Mouse (Mus musculus) cortical plate, adult 2 months (tissue): ENCODE measurements around the gene Mmp20. TPM values are rescaled to one million over a fixed set of nuclear protein-coding genes. Genes with fewer than 3 reads are reported as not detected.

Experiments used
- H3K27ac ChIP-seq: fragments of 200-500 bp; 2 replicates; pipeline ENCODE4 v1.5.1; 2012; ENCODE audit warnings: low read length, control low read depth, inconsistent platforms; ENCODE audit not compliant: insufficient read depth
- H3K4me1 ChIP-seq: fragments of 200-500 bp; 2 replicates; pipeline ENCODE4 v1.6.1; 2011; ENCODE audit warnings: low read length; ENCODE audit not compliant: control insufficient read depth, insufficient read depth
- H3K4me3 ChIP-seq: fragments of 200-500 bp; 2 replicates; pipeline ENCODE4 v1.5.1; 2011; ENCODE audit warnings: mild to moderate bottlenecking, low read length, control low read depth; ENCODE audit not compliant: insufficient read depth
- CTCF ChIP-seq: fragments of 200-500 bp; IDR thresholded peaks from 2 replicates; pipeline ENCODE4 v1.5.1; 2011; ENCODE audit warnings: mild to moderate bottlenecking, control low read depth, low read length; ENCODE audit not compliant: insufficient read depth; ENCODE audit errors: extremely low read depth
- POLR2A ChIP-seq: fragments of 200-500 bp; IDR thresholded peaks from 2 replicates; pipeline ENCODE4 v1.6.1; 2011; ENCODE audit warnings: mild to moderate bottlenecking, low read length, control low read depth; ENCODE audit not compliant: insufficient read depth; ENCODE audit errors: extremely low read depth
- polyA plus RNA-seq: library from polyadenylated mRNA; depleted of rRNA; stranded (reverse); fragments of >200 nt; gene quantifications from 2 replicates; pipeline ENCODE4 v1.2.3, GENCODE M21; 2012

Gene Mmp20
- polyA plus RNA-seq, 1 experiment = not detected

DNA sequence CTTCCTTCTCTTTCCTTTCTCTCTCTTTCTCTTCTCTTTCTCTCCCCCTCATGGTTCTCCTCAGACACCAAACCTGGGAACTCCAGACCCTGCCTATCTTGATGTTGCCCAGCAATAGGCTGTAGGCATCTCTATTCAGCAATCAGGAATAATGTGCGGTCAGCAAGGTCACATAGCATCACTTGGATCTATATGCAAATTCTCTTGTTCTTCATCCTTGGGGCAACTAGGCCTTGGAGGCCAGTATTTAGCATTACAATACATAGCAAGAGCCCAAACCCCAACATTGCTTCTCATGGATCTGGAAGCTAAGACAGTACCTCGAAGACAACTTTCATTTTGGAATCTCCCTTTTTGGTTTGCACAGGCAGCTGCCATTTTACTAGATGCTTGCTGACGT lies 19.9 kb downstream of the Mmp20 start:
- no peaks in the 10 kb centered on the region for H3K4me1 ChIP-seq
- TF ChIP-seq CTCF (no peak), POLR2A (no peak)
- no peak overlapping the region for H3K27ac ChIP-seq
- no peak overlapping the region for H3K4me3 ChIP-seq

DNA sequence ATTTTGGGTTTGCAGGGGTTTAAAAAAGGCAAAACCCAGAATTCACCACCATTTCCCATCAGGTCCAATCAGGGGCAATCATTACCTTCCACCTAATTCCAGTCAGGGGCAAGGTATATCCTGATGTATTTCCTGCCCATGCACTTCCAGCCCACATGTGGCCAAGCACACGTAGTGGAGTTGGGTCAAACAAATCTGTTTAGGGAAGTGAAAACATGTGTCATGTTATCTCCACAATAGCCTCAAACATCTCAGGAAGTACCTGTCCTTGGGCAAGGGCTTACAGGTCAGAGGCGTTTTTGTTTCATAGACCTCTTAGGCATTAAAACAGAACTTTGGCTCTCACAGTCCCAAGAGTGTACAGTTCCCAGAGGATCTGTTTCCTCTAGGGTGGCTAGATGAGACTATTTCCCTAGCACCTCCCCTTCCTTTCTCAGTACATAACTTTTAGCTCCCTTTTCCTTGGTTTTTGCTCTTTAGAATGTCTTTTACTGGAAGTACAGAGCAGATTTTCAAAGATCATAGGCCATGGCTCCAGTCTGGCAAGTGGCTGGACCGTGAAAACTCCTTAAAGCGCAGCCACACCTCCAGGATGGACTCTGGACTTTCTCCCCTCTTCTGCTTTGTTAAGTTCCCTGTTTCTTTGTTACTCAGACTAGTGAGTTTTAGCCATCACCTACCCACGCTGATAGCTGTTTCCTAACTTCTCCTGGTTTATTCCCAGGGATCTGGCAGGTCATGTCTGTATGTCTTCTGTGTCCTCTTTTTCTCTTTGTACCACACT lies 22.6 kb downstream of the Mmp20 start:
- Histone ChIP-seq H3K27ac (no peak overlapping the region), H3K4me3 (no peak overlapping the region), H3K4me1 (no peaks in the 10 kb centered on the region)
- TF ChIP-seq CTCF (no peak), POLR2A (no peak)

DNA sequence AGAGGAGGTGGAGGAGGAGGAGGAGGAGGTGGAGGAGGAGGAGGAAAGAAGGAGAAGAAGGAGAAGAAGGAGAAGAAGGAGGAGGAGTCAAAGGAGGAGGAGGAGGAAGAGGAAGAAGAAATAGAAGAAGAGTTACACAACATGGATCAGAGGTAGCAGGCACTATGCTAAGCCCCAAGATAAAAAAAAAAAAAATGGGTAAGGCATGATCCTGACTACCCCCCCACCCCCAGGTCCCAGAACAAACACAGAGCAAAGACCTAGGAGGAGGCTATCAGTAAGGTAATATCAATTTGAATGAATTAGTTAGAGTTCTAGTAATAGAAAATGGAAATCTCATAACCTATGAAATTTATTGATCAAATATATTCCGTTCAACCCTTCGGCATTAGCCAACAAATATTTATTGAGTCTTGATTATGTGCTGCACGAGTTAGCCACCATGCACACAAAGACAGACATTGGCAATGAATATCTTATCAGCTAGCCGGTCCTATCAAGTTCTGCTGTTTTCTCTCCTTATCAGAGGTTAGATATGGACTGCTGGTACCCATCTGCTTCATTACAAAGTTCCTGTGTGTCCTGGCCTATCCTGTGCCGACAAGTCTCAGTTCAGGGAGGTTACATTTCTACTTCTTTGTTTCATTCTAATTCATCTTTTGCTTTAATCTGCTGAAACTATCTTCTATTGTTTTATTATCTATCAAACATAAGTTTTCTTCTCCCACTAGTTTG lies 24.5 kb downstream of the Mmp20 start:
- TF ChIP-seq CTCF (no peak), POLR2A (no peak)
- no peaks in the 10 kb centered on the region for H3K4me1 ChIP-seq

DNA sequence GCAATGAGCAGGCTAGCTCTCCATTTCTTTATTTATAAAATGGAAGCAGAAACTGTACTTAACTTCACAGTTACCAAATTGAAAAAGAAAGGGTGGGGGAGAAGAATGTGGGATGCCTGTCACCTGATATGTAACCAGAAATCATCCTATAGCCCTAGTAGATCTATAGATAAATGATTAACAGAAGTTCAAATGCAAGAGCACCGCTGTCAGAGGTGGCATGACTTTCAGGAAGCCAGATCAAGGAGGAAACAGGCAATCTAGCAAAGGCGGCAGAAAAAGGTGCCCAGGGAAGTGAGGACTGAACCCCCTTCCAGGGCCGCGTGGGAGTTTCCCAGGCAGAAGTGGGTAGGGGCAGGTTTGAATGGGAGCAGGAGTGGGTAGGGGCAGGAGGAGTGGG lies 29.9 kb downstream of the Mmp20 start:
- no peaks in the 10 kb centered on the region for H3K4me1 ChIP-seq
- TF ChIP-seq POLR2A (no peak), CTCF (no peak)
- H3K27ac ChIP-seq = no peak overlapping the region
- H3K4me3 ChIP-seq = no peak overlapping the region

More for the DNA sequence above, 24.5 kb downstream of the Mmp20 start:
- Histone ChIP-seq H3K4me3 (no peak overlapping the region), H3K27ac (no peak overlapping the region)

DNA sequence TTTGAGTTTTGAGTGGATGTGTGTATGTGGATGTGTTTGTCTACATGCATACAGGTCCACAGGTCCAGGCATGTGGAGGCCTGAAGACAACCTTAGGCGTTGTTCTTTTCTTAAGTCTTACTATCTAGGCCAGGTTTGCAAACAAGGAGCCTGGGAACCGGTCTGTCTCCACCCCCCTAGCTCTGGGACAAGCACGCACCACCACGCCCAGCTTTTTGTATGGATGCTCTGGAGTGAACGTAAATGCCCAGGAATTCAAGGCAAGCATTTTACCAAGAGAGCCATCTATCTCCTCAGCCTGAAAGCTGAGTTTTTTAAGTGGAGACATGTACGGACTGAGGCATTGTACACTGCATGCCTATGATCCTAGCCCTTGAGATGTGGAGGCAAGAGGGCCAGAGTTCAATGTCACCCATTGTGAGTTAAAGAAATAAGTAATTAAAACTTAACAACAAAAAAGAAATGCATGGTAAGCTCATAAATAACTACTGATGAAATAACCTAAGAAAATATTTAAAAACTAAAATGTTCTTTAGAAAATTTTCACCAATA lies 31.5 kb downstream of the Mmp20 start:
- no peak overlapping the region for H3K27ac ChIP-seq
- TF ChIP-seq CTCF (no peak), POLR2A (no peak)
- H3K4me3 ChIP-seq = no peak overlapping the region
- no peaks in the 10 kb centered on the region for H3K4me1 ChIP-seq

DNA sequence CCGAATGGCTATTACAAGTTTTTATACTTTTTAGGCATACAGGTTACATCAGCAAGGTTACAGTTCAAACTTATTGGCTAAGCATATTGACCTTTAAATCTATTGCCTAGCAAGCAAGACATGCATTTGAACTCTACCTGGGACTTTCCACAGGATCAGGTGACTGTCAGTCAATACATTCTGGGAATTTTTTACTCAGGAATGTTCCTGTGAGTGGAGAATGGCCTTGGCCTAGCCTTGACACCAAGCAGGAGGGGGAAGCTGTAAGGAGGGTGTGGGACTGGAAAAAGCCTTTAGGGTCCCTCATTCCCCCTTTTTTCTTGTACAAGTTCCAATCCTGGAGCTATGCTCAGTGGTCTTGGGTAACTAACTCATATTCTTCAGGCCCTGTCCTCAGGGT lies 33.3 kb downstream of the Mmp20 start:
- H3K27ac ChIP-seq = no peak overlapping the region
- TF ChIP-seq POLR2A = no peak
- no peak for TF ChIP-seq CTCF
- no peak overlapping the region for H3K4me3 ChIP-seq
- H3K4me1 ChIP-seq = no peaks in the 10 kb centered on the region

DNA sequence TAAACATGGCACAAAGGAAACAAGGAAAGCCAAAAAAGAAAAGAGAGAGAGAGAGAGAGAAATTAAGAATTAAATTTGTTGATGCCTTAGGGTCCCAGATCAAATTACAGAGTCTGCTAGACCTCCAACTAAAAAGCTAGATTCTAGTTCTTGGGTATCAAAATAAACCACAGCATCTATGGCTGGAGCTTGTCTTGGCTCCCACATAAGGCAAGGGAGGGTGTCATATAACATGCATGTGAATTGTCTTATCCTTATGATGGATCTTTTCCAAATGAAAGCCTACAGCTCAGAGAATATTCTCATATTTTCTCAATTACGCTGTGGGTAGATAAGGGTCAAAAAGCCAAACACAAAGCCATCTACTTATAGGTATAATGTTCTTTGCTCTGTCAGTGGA lies 41.6 kb downstream of the Mmp20 start:
- no peaks in the 10 kb centered on the region for H3K4me1 ChIP-seq
- no peak overlapping the region for H3K4me3 ChIP-seq
- TF ChIP-seq POLR2A (no peak), CTCF (no peak)
- no peak overlapping the region for H3K27ac ChIP-seq

DNA sequence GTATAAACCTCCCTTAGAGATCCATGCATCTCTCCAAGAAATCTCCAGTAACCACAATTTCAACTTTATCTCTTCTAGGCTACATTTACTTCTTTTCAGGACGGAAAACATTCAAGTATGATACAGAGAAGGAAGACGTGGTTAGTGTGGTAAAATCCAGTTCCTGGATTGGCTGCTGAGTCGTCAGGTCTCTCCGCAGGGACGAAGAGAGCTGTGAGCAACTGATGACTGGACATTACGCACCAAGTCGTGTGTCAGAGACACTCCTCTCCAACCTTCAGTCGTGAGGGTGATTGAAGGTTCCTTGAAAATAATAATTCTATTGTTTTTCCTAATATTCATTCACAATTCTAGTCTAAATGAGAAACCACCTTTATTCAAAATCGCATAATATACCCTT lies 45.0 kb downstream of the Mmp20 start:
- Histone ChIP-seq H3K4me1 (no peaks in the 10 kb centered on the region), H3K27ac (no peak overlapping the region), H3K4me3 (no peak overlapping the region)
- no peak for TF ChIP-seq POLR2A
- no peak for TF ChIP-seq CTCF

DNA sequence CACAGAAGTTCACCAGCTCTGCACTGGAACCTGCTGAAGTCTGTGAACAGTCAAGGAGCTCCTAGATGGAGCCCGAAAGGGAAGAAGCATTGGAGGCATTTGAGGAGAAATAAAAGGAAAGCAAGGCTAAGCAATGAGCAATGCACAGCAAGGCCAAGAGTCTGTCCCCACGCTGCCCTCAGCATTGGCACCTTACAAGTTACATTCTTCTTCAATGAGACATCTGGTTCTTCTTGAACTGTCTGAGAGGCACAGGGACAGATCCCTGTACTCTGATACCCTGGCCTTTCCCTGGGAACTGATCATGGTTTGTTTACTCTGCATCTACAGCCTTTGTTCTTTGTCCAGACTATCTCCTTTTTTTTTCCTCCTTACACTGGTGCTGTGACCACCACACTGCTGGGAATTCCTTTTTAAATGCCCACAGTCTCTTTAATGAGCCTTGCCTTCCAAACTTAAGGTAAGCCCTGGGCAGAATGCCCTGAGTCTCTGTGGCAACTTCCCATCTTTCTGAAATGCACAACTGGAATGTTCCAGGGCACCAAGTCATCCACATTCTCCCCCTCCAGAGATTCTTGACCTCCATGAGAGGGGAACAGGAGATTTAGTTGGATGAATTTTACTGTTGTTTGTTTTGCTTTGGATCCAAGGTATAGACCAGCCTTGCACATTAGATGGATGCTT lies 50.3 kb downstream of the Mmp20 start:
- Histone ChIP-seq H3K4me3 (no peak overlapping the region), H3K4me1 (no peaks in the 10 kb centered on the region), H3K27ac (no peak overlapping the region)
- no peak for TF ChIP-seq POLR2A
- no peak for TF ChIP-seq CTCF
